Mouse (Mus musculus): ENCODE measurements around the gene Nes. TPM values are rescaled to one million over a fixed set of nuclear protein-coding genes. Genes with fewer than 3 reads are reported as not detected.

Nes gene
- polyA plus RNA-seq, 1 experiment from 2014 or later = 10.2 TPM

DNA sequence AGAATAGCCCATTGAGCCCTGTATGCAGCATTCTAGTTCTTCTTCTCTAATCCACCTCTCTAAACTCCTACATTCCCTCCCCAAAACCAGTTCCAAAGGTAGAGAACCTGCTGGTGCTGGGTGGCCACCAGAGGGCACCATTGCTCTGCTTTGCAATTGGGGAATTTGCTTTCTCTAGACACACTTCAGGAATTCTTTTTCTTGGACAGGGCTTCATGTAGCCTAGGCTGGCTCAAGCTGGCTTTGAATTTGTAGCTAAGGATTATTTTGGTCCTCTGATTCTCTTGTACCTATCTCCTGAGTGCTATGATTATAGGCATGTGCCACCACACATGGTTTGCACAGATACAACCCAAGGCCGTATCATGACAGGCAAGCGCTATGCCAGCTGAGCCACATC, 35.1 kb upstream of the Nes start:
- no peaks in the 10 kb centered on the region for H3K9me3 ChIP-seq (replicated peaks; ENCODE audit: control insufficient read depth, low read length)

DNA sequence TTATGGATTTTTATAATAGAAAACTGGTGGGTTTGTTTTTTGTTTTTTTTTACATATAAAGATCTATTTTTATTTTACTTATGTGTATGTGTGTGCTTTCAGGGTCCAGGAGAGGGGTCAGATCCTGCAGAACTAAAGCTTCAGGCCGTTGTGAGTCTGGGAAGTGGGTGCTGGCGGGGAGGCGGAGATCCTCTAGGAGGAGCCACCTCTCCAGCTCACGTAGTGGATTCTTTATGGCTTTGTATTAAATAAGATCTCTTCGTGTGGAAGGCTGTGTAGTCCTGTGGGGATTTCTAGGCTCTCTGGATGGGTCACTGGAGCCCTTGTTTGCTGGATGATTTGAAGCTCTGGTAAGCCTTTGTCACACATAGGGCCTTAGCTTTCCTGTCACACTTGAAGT, 30.3 kb upstream of the Nes start:
- ATAC-seq (ENCODE audit: insufficient read depth, low FRiP score) = no peak
- no peak overlapping the region for H3K4me2 ChIP-seq (ENCODE audit: low read depth, low read length)

More for the DNA sequence above, 35.1 kb upstream of the Nes start:
- H3K4me1 ChIP-seq (ENCODE audit: control insufficient read depth, insufficient read depth, low read length) = peaks cover 13% of the 10 kb centered on the region
- H3K36me3 ChIP-seq (ENCODE audit: control insufficient read depth, insufficient read depth, low read length) = peaks cover 24% of the 10 kb centered on the region; the same call in 1 of the 2 replicates
- no peaks in the 10 kb centered on the region for H3K27me3 ChIP-seq (ENCODE audit: control insufficient read depth, insufficient read depth, low read length)
- peak; percentile 45; the same call in 1 of the 2 replicates for ATAC-seq (ENCODE audit: insufficient read depth, low FRiP score)
- H3K9ac ChIP-seq (ENCODE audit: low read length) = no peak overlapping the region
- 98% methylated on average over 2 of the region's 2 CpGs for WGBS
- H3K4me2 ChIP-seq (ENCODE audit: low read depth, low read length) = no peak overlapping the region
- H3K4me3 ChIP-seq (replicated peaks; ENCODE audit: low read length) = no peak overlapping the region
- no peak overlapping the region for H3K27ac ChIP-seq (ENCODE audit: low read length)

DNA sequence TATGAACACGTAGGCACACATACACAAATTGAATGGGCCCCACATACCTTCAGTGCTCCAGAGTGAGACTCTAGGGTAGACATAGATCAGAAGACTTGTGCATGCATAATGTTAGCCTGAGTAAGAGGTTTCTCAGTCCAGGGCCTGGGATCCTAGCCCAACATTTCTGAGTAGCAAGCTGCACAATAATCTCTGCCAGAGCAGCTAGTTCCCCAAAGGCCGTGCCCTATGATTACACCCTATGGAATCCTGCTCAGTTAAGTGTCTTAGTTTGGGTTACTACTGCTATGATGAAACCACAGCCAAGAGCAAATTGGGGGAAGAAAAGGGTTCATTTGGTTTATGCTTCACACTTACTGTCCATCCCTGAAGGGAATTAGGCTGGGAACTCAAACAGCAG, 28.4 kb upstream of the Nes start:
- no peak overlapping the region for H3K4me3 ChIP-seq (replicated peaks; ENCODE audit: low read length)
- H3K9me3 ChIP-seq (replicated peaks; ENCODE audit: control insufficient read depth, low read length) = no peaks in the 10 kb centered on the region
- no peak overlapping the region for H3K4me2 ChIP-seq (ENCODE audit: low read depth, low read length)
- H3K27me3 ChIP-seq (ENCODE audit: control insufficient read depth, insufficient read depth, low read length) = no peaks in the 10 kb centered on the region
- no peak for ATAC-seq (ENCODE audit: insufficient read depth, low FRiP score)
- 85% methylated on average over 2 of the region's 2 CpGs for WGBS
- no peak overlapping the region for H3K9ac ChIP-seq (ENCODE audit: low read length)
- peaks cover 6% of the 10 kb centered on the region for H3K4me1 ChIP-seq (ENCODE audit: control insufficient read depth, insufficient read depth, low read length)
- no peak overlapping the region for H3K27ac ChIP-seq (ENCODE audit: low read length)
- H3K36me3 ChIP-seq (ENCODE audit: control insufficient read depth, insufficient read depth, low read length) = peaks cover 22% of the 10 kb centered on the region

More for the DNA sequence above, 30.3 kb upstream of the Nes start:
- no peaks in the 10 kb centered on the region; the same call in 1 of the 2 replicates for H3K4me1 ChIP-seq (ENCODE audit: control insufficient read depth, insufficient read depth, low read length)
- peaks cover 22% of the 10 kb centered on the region for H3K36me3 ChIP-seq (ENCODE audit: control insufficient read depth, insufficient read depth, low read length)
- H3K9me3 ChIP-seq (replicated peaks; ENCODE audit: control insufficient read depth, low read length) = no peaks in the 10 kb centered on the region
- no peak overlapping the region for H3K4me3 ChIP-seq (replicated peaks; ENCODE audit: low read length)
- H3K27me3 ChIP-seq (ENCODE audit: control insufficient read depth, insufficient read depth, low read length) = no peaks in the 10 kb centered on the region
- H3K9ac ChIP-seq (ENCODE audit: low read length) = no peak overlapping the region
- no peak overlapping the region for H3K27ac ChIP-seq (ENCODE audit: low read length)
- WGBS = 60% methylated on average over 5 of the region's 5 CpGs

DNA sequence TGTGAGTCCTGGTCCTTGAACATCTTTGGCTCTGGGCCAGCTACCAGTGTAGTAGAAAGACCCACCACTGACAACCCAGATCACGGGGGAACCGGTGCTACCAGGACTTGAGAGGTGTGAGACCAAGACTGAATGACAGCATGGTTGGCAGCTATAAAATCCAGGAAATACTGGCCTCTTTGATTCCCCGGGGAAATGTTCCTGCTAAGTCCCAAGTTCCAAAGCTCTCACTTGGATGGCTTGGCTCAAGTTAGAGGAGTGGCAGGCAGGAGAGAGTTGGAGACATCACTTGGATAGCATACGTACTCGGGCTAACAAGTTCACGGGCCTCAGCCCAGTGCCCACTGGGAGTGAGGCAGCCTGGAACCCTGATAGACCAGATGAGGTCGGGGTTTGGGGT, 27.3 kb upstream of the Nes start:
- WGBS = 81% methylated on average over 7 of the region's 7 CpGs
- no peak overlapping the region for H3K9ac ChIP-seq (ENCODE audit: low read length)
- H3K4me2 ChIP-seq (ENCODE audit: low read depth, low read length) = no peak overlapping the region
- no peak overlapping the region for H3K4me3 ChIP-seq (replicated peaks; ENCODE audit: low read length)
- H3K4me1 ChIP-seq (ENCODE audit: control insufficient read depth, insufficient read depth, low read length) = peaks cover 17% of the 10 kb centered on the region
- no peaks in the 10 kb centered on the region for H3K9me3 ChIP-seq (replicated peaks; ENCODE audit: control insufficient read depth, low read length)
- H3K36me3 ChIP-seq (ENCODE audit: control insufficient read depth, insufficient read depth, low read length) = peaks cover 18% of the 10 kb centered on the region
- no peak overlapping the region for H3K27ac ChIP-seq (ENCODE audit: low read length)
- no peak for ATAC-seq (ENCODE audit: insufficient read depth, low FRiP score)
- H3K27me3 ChIP-seq (ENCODE audit: control insufficient read depth, insufficient read depth, low read length) = no peaks in the 10 kb centered on the region; the same call in 1 of the 2 replicates

DNA sequence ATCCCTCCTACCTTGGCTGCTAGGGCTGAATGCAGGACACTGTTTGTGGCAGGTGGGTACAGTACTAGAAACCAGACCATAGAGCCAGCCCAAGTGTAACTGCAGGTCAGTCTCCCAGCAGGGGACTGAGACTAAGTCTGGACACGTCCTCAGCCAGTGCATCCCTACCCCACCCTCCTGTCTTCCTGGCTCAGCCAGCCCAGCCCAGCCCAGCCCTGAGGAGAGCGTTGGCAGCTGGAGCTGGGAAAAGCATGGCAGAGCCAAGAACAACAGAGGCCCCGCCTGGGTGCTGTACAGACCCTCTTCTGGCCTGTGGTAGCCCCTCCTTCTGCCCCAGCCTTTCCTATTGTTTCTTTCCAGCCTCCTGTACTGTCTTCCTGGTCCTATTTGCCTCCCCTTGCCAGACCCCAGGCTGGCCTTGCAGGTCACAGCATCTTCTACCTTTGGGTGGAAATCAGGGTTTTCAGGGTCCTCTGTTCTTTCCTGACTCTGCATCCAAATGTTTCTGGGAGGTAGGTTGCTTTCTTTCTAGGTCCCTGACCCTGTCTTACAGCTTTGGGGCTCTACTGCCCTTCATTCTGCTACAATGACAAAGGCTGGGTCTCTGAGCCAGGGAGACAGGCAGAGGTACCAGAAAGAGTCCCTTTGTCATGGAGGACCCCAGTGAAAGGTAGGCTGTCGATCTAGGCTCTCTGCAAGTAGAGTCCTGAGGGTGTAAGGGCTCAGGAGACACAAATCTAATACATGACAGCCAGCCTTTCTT, 25.9 kb upstream of the Nes start:
- 23% methylated on average over 4 of the region's 4 CpGs for WGBS
- peak overlapping the region; percentile 46; the same call in 1 of the 2 replicates for H3K9ac ChIP-seq (ENCODE audit: low read length)
- ATAC-seq (ENCODE audit: insufficient read depth, low FRiP score) = peak; percentile 56; the same call in 1 of the 2 replicates
- H3K9me3 ChIP-seq (replicated peaks; ENCODE audit: control insufficient read depth, low read length) = no peaks in the 10 kb centered on the region
- no peak overlapping the region; the same call in 1 of the 2 replicates for H3K27ac ChIP-seq (ENCODE audit: low read length)
- H3K4me2 ChIP-seq (ENCODE audit: low read depth, low read length) = no peak overlapping the region
- peaks cover 26% of the 10 kb centered on the region for H3K4me1 ChIP-seq (ENCODE audit: control insufficient read depth, insufficient read depth, low read length)
- H3K36me3 ChIP-seq (ENCODE audit: control insufficient read depth, insufficient read depth, low read length) = peaks cover 11% of the 10 kb centered on the region; the same call in 1 of the 2 replicates
- no peaks in the 10 kb centered on the region; the same call in 1 of the 2 replicates for H3K27me3 ChIP-seq (ENCODE audit: control insufficient read depth, insufficient read depth, low read length)
- no peak overlapping the region for H3K4me3 ChIP-seq (replicated peaks; ENCODE audit: low read length)

DNA sequence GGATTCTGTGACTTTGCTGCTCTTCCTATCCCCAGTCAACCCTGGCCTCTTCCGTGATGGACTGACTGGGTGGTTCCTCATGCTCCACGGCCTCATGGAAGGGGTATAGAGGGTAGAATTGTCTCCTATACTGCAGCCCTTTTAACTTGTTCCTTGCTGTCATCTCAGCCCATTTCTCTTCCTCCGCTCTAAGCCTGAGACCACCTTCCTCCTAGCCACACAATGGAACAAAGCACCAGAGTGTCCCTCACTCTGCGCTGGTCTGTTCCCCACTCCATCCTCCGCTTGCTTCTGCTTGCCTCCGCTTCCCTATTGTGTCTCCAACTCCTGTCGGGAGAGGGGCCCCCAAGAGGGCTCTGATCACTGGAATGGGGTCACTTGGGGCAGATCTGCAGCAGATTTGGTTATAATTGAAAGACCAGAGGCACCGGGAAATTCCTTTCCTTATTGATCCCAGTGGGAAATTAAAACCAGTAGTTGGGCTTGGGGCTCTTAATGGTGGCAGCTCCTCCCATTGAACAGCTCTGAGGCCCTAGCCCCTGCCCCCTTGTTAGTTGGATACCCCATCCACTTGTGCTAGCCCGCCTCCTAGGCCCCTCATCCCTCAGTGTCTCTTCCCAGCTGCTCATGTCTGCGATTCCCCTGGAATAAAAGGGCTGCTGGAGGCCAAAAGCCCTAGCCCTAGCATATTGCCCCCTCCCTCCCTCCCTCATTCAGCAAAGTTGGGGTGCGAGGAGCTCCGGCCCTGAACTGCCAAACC, 24.9 kb upstream of the Nes start:
- Histone ChIP-seq H3K27ac (ENCODE audit: low read length) (no peak overlapping the region), H3K9me3 (replicated peaks; ENCODE audit: control insufficient read depth, low read length) (no peaks in the 10 kb centered on the region), H3K27me3 (ENCODE audit: control insufficient read depth, insufficient read depth, low read length) (no peaks in the 10 kb centered on the region; the same call in 1 of the 2 replicates), H3K4me1 (ENCODE audit: control insufficient read depth, insufficient read depth, low read length) (peaks cover 30% of the 10 kb centered on the region), H3K4me3 (replicated peaks; ENCODE audit: low read length) (no peak overlapping the region), H3K4me2 (ENCODE audit: low read depth, low read length) (no peak overlapping the region), H3K9ac (ENCODE audit: low read length) (no peak overlapping the region), H3K36me3 (ENCODE audit: control insufficient read depth, insufficient read depth, low read length) (peaks cover 7% of the 10 kb centered on the region; the same call in 1 of the 2 replicates)
- ATAC-seq (ENCODE audit: insufficient read depth, low FRiP score) = no peak
- 38% methylated on average over 12 of the region's 12 CpGs for WGBS

DNA sequence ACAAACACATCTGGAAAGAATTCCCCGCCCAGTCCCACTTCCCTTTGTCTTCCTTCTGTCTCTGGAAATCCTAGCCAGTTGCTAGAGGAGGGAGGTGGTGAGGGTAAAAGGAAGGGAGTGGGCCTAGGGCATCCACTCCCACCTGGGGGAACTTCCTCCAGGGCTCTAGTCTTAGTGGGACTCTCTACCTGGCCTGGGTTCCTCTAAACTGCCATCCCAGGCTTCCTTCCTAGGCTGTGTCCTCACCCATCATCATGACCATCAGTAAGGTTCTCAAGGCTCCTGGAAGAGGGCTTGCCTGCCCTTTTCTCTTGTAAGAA, 24.4 kb upstream of the Nes start:
- Histone ChIP-seq H3K9ac (ENCODE audit: low read length) (no peak overlapping the region), H3K27ac (ENCODE audit: low read length) (no peak overlapping the region), H3K36me3 (ENCODE audit: control insufficient read depth, insufficient read depth, low read length) (0 out of 2 replicates have a peak, but pooled peaks cover 3% of the 10 kb centered on the region), H3K4me1 (ENCODE audit: control insufficient read depth, insufficient read depth, low read length) (peaks cover 30% of the 10 kb centered on the region), H3K4me2 (ENCODE audit: low read depth, low read length) (no peak overlapping the region), H3K4me3 (replicated peaks; ENCODE audit: low read length) (no peak overlapping the region), H3K9me3 (replicated peaks; ENCODE audit: control insufficient read depth, low read length) (no peaks in the 10 kb centered on the region), H3K27me3 (ENCODE audit: control insufficient read depth, insufficient read depth, low read length) (no peaks in the 10 kb centered on the region; the same call in 1 of the 2 replicates)
- no peak for ATAC-seq (ENCODE audit: insufficient read depth, low FRiP score)
- WGBS = 47% methylated on average over 1 of the region's 1 CpGs

DNA sequence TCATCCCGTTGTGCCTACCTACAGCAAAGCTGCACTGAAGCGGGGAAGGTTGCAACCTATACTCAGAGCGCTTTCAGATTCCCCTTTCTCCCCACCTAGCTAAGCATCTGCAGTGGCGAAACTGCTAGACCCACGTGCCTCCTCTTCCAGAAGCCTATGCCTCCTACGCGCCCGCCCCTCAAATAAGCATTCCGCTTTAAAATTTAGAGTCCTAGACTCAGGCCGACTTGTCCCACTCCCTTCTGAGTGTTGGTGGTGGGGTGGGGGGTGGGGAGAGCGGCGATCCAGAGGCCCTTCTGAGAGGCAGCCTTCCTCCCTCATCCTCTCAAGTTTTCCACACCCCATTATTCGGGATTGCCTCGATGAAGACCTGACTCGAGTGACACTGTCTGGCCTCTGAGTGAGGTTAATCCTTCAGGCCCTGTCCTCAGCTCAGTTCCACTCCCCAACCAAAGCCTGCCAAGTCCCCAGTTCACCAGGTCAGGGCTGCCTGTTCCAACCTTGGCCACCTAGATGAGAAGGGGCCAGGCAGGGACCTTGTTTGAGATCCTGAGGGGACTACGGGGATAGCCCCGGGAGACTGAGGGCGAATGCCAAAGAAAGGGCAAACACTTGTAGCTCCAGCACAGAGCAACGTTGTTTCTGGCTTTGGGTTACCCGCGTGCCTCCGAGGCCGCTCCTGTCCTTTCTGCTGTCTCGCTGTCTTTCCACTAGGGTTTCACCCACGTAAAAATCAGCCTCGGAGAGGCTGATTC, 23.6 kb upstream of the Nes start:
- 10% methylated on average over 26 of the region's 26 CpGs for WGBS
- H3K27ac ChIP-seq (ENCODE audit: low read length) = no peak overlapping the region
- H3K4me1 ChIP-seq (ENCODE audit: control insufficient read depth, insufficient read depth, low read length) = peaks cover 30% of the 10 kb centered on the region
- H3K4me2 ChIP-seq (ENCODE audit: low read depth, low read length) = peak overlapping the region; percentile 60
- no peaks in the 10 kb centered on the region for H3K36me3 ChIP-seq (ENCODE audit: control insufficient read depth, insufficient read depth, low read length)
- peak overlapping the region; percentile 37 for H3K4me3 ChIP-seq (replicated peaks; ENCODE audit: low read length)
- peak overlapping the region; percentile 65 for H3K9ac ChIP-seq (ENCODE audit: low read length)
- no peaks in the 10 kb centered on the region; the same call in 1 of the 2 replicates for H3K27me3 ChIP-seq (ENCODE audit: control insufficient read depth, insufficient read depth, low read length)
- no peak for ATAC-seq (ENCODE audit: insufficient read depth, low FRiP score)
- no peaks in the 10 kb centered on the region for H3K9me3 ChIP-seq (replicated peaks; ENCODE audit: control insufficient read depth, low read length)

All from stomach, embryonic 16.5 days (tissue).